Mouse (Mus musculus): ENCODE data around the gene Phf23. TPM values are rescaled to one million over a fixed set of nuclear protein-coding genes. Genes with fewer than 3 reads are reported as not detected.

The Phf23 gene
- polyA plus RNA-seq (2012; rRNA removed): 15.0 and 15.6 TPM in 2 replicates

GRCm38 (mm10) chr11:69995391-69995960 is at the start of gene Phf23:
Phf23 (plus strand) TSS chr11:69995777.

GRCm38 (mm10) chr11:69948066-69948762 is 47.4 kb upstream of the Phf23 start, which contains the start of gene Slc2a4:
Slc2a4 (minus strand) TSS chr11:69948188.

GRCm38 (mm10) chr11:69964650-69965270 is 30.8 kb upstream of the Phf23 start, which contains the start of gene Cldn7:
Cldn7 (plus strand) TSS chr11:69964779.

GRCm38 (mm10) chr11:69981141-69981762 is 14.3 kb upstream of the Phf23 start, which contains the start of gene Ctdnep1:
Ctdnep1 (plus strand) TSS chr11:69981156.

GRCm38 (mm10) chr11:69982225-69982624 is 13.4 kb upstream of the Phf23 start, which contains the start of gene Elp5:
Elp5 (minus strand) TSS chr11:69982517.

GRCm38 (mm10) chr11:69990850-69991691 is 4.5 kb upstream of the Phf23 start, which contains the start of gene Gabarap:
Gabarap (plus strand) TSS chr11:69991143.

GRCm38 (mm10) chr11:70000396-70000898 is 4.9 kb downstream of the Phf23 start, which contains the start of gene Dvl2:
Dvl2 (plus strand) TSS chr11:70000595.

GRCm38 (mm10) chr11:70014880-70015558 is 19.4 kb downstream of the Phf23 start, which contains the start of gene Acadvl:
Acadvl (minus strand) TSS chr11:70015411.

GRCm38 (mm10) chr11:70016669-70017068 is 21.1 kb downstream of the Phf23 start, which contains the start of gene Dlg4:
Dlg4 (plus strand) TSS chr11:70016942.

Other genes with a start within 250 kb of the Phf23 start
- 5.5 and 8.0 TPM in 2 replicates for gene Polr2a, start 237.1 kb upstream of the Phf23 start, polyA plus RNA-seq (2012; rRNA removed)
- 0.02 TPM in 1 of 2 replicates, not detected in the other for gene Slc35g3, start 233.8 kb upstream of the Phf23 start, polyA plus RNA-seq (2012; rRNA removed)
- gene Zbtb4, start 229.9 kb upstream of the Phf23 start, polyA plus RNA-seq (2012; rRNA removed): 2.3 and 2.8 TPM in 2 replicates
- 1.3 and 1.6 TPM in 2 replicates for gene Chrnb1, start 199.8 kb upstream of the Phf23 start, polyA plus RNA-seq (2012; rRNA removed)
- gene Fgf11, start 193.9 kb upstream of the Phf23 start, polyA plus RNA-seq (2012; rRNA removed): 0.43 and 0.58 TPM in 2 replicates
- gene Tmem102, start 190.2 kb upstream of the Phf23 start, polyA plus RNA-seq (2012; rRNA removed): 1.2 and 1.6 TPM in 2 replicates
- gene Gm39566, start 180.5 kb upstream of the Phf23 start, polyA plus RNA-seq (2012; rRNA removed): not detected in 2 replicates
- not detected in 2 replicates for gene Spem2, start 177.3 kb upstream of the Phf23 start, polyA plus RNA-seq (2012; rRNA removed)
- not detected in 2 replicates for gene Spem1, start 173.6 kb upstream of the Phf23 start, polyA plus RNA-seq (2012; rRNA removed)
- gene Nlgn2, start 158.0 kb upstream of the Phf23 start, polyA plus RNA-seq (2012; rRNA removed): 2.2 and 3.1 TPM in 2 replicates
- gene Tmem256, start 157.3 kb upstream of the Phf23 start, polyA plus RNA-seq (2012; rRNA removed): 227 and 300 TPM in 2 replicates
- 19.8 and 22.6 TPM in 2 replicates for gene Plscr3, start 149.4 kb upstream of the Phf23 start, polyA plus RNA-seq (2012; rRNA removed)
- gene Tnk1, start 137.0 kb upstream of the Phf23 start, polyA plus RNA-seq (2012; rRNA removed): 0.49 and 0.73 TPM in 2 replicates
- not detected in 2 replicates for gene Tmem95, start 117.8 kb upstream of the Phf23 start, polyA plus RNA-seq (2012; rRNA removed)
- gene Kctd11, start 114.4 kb upstream of the Phf23 start, polyA plus RNA-seq (2012; rRNA removed): 1.2 TPM in 2 replicates
- gene Acap1, start 100.2 kb upstream of the Phf23 start, polyA plus RNA-seq (2012; rRNA removed): 7.9 and 10.7 TPM in 2 replicates
- 0.36 and 0.38 TPM in 2 replicates for gene 2810408A11Rik, start 94.8 kb upstream of the Phf23 start, polyA plus RNA-seq (2012; rRNA removed)
- 11.4 and 13.4 TPM in 2 replicates for gene Neurl4, start 94.7 kb upstream of the Phf23 start, polyA plus RNA-seq (2012; rRNA removed)
- 43.2 and 45.2 TPM in 2 replicates for gene Gps2, start 81.9 kb upstream of the Phf23 start, polyA plus RNA-seq (2012; rRNA removed)
- 578 and 620 TPM in 2 replicates for gene Eif5a, start 73.8 kb upstream of the Phf23 start, polyA plus RNA-seq (2012; rRNA removed)
- 0.08 and 0.42 TPM in 2 replicates for gene Ybx2, start 60.0 kb upstream of the Phf23 start, polyA plus RNA-seq (2012; rRNA removed)
- 8.7 and 9.0 TPM in 2 replicates for gene Slc2a4, start 47.6 kb upstream of the Phf23 start, polyA plus RNA-seq (2012; rRNA removed)
- gene Cldn7, start 31.0 kb upstream of the Phf23 start, polyA plus RNA-seq (2012; rRNA removed): 3.2 and 4.8 TPM in 2 replicates
- gene Ctdnep1, start 14.6 kb upstream of the Phf23 start, polyA plus RNA-seq (2012; rRNA removed): 23.5 and 24.9 TPM in 2 replicates
- 34.3 and 36.0 TPM in 2 replicates for gene Elp5, start 13.3 kb upstream of the Phf23 start, polyA plus RNA-seq (2012; rRNA removed)
- gene Gabarap, start 4.6 kb upstream of the Phf23 start, polyA plus RNA-seq (2012; rRNA removed): 191 and 207 TPM in 2 replicates
- 4.2 and 4.6 TPM in 2 replicates for gene Dvl2, start 4.8 kb downstream of the Phf23 start, polyA plus RNA-seq (2012; rRNA removed)
- 164 and 167 TPM in 2 replicates for gene Acadvl, start 19.6 kb downstream of the Phf23 start, polyA plus RNA-seq (2012; rRNA removed)
- gene Dlg4, start 21.2 kb downstream of the Phf23 start, polyA plus RNA-seq (2012; rRNA removed): 1.6 and 2.3 TPM in 2 replicates
- 170 and 192 TPM in 2 replicates for gene Asgr1, start 58.3 kb downstream of the Phf23 start, polyA plus RNA-seq (2012; rRNA removed)
- gene Asgr2, start 96.9 kb downstream of the Phf23 start, polyA plus RNA-seq (2012; rRNA removed): 46.4 and 50.4 TPM in 2 replicates
- 1.3 and 1.7 TPM in 2 replicates for gene Mgl2, start 134.6 kb downstream of the Phf23 start, polyA plus RNA-seq (2012; rRNA removed)
- gene Clec10a, start 160.4 kb downstream of the Phf23 start, polyA plus RNA-seq (2012; rRNA removed): 0.45 and 0.84 TPM in 2 replicates
- 3.3 and 3.6 TPM in 2 replicates for gene Slc16a11, start 217.0 kb downstream of the Phf23 start, polyA plus RNA-seq (2012; rRNA removed)
- 1.1 and 1.7 TPM in 2 replicates for gene Slc16a13, start 225.3 kb downstream of the Phf23 start, polyA plus RNA-seq (2012; rRNA removed)
- 1.3 and 1.6 TPM in 2 replicates for gene Bcl6b, start 234.0 kb downstream of the Phf23 start, polyA plus RNA-seq (2012; rRNA removed)
- gene 0610010K14Rik, start 242.1 kb downstream of the Phf23 start, polyA plus RNA-seq (2012; rRNA removed): 38.7 and 43.7 TPM in 2 replicates
- gene Gm21988, start 244.1 kb downstream of the Phf23 start, polyA plus RNA-seq (2012; rRNA removed): 4.0 and 4.5 TPM in 2 replicates
- 52.5 and 55.2 TPM in 2 replicates for gene Rnasek, start 244.1 kb downstream of the Phf23 start, polyA plus RNA-seq (2012; rRNA removed)

Data from liver, embryonic 18 days (tissue).